Mouse (Mus musculus): ENCODE measurements around the gene Sec31b. TPM values are rescaled to one million over a fixed set of nuclear protein-coding genes. Genes with fewer than 3 reads are reported as not detected.

Sec31b gene
- not detected for polyA plus RNA-seq (2014; fragmentation: Illumina TruSeq; extraction: RNeasy Lipid Tissue Mini Kit (QIAGEN cat#74804); ENCODE audit: low read depth, low replicate concordance)

DNA sequence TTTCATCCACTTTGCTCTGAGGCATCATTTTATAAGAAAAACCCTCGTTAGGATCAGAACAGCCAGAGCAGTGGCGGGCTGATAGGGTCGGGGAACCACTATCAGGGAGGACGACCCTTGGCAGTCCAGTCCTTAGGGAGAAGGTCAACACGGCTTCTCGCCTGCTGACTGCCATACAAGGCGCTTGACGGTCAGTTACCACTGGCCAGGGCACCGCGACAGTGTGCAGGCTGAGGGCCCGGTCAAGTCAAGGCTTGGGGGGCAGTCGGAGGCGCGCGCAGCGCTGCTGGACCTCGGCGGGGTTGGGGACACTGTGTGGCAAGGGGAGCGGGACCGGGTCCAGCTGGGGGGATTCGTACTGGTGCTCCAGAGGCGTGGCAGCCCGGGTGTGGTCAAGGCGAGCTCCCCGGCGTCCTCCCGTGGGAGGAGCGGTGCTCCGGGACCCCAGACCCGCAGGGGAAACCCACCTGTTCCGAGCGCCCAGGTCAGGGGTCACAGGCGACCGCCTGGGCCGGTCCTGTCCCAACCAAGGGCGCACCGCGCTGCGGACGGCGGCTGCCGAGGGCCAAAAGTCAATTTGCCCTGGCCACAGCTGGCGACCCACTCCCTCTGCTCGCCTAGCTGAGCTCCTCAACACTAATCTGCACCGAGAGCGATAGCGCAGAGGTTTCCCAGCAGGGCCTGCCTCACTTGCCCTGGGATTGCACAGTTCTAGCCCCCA, at the start of gene Sec31b:
Gene Sec31b, minus strand, starts transcription at position 544 of the 721 bp plus-strand sequence.

DNA sequence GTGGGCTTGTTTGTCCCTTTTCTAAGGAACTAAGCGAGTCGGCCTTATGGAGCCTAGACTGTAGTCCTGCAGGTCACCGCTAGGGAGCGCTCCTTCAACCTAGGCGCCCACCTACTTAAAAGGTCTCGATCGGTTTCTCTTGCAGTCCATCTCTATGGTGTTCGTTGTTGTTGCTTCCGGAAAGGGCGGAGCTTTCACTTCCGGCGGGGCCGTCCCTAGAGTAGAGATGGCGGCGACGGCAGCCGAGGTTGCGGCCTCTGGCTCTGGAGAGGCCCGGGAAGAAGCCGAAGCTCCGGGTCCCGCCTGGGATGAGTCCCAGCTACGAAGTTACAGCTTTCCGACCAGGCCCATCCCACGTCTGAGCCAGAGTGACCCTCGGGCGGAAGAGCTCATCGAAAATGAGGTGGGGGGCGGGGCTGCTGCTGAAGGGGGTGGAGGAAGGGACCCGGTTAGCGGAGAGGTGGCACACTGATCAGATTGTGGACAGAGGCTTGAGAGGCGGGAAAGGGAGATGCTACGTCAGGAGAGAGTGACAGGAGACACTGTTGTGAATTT, 17.1 kb upstream of the Sec31b start, which contains the start of gene Hif1an:
Gene Hif1an, plus strand, starts transcription at position 199 of the 555 bp plus-strand sequence.

DNA sequence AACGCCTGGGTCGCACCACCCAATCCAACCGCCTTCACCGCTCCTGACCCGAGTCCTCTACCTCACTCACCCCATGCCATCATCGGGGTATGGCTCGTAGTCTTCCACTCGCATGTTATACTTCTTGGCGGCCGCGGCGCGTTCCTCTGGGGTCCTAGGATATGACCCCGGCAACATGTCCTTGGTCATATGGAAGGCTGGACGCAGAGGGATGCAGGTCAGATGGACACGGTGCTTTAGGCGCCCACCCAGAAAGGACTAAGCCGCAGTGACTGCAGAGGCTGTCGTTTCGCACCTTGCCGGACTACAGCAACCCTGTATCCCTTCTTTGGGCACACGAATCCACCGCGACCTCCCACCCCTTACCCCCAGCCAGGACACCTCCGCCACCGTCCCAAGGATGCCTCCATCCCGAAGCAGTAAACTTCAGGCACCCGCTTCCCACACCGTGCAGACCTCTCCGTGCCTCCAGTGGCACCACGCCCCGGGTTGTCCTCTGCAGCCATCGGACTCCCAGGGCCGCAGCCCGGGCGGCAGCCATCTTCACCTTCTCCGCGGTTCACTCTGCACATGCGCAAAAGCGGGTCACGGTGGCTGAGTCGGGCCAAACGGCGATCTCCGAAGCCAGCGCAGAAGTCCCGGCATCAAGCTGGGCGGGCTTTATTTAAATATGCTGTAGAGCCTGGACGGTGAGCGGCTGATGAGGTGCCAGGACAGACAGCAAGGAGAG, 9.4 kb upstream of the Sec31b start, which contains the start of gene Ndufb8:
Gene Ndufb8, minus strand, starts transcription at position 580 of the 730 bp plus-strand sequence.

DNA sequence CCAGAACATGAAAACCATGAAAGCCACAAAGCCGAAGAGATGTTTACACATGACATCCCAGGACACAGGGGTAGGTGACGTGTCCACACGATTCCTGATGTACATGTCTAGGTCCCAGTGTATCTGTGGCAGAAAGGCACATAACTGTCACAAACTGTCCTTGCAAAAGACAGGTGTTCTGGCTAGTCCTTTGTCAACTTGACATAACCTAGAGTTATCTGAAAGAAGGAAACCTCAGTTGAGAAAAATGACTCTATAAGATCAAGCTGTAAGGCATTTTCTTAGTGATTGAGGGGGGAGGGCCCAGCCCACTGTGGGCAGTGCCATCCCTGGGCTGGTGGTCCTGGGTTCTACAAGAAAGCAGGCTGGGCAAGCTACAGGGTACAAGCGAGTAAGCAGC, 7.1 kb upstream of the Sec31b start, which contains the start of gene Gm20538:
Gene Gm20538, minus strand, starts transcription at position 101 of the 400 bp plus-strand sequence.

DNA sequence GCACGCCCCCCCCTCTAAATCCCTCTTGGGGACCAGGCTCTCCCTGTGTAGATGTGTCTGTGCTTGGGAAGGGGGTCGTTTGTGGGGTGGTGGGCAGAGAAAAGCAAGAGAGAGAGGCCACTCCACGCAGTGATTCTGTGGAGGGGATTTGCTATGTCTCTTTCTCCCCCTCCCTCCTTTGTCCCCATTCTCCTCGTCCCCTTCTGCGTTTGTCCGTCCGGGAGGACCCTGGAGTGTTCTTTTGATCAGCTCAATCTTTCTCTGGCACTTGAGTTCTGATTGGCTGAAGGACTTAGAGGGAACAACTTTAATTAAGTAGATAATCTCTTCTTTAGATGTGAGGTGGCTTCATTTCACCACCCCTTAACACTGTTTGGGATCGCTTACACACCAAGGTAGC, 52.5 kb downstream of the Sec31b start, which contains the start of gene Wnt8b:
Gene Wnt8b, plus strand, starts transcription at position 345 of the 400 bp plus-strand sequence.

Other genes with a start within 250 kb of the Sec31b start
- gene Scd4, start 212.8 kb downstream of the Sec31b start, polyA plus RNA-seq (2014; fragmentation: Illumina TruSeq; extraction: RNeasy Lipid Tissue Mini Kit (QIAGEN cat#74804); ENCODE audit: low read depth, low replicate concordance) = 1.3 TPM
- 175 TPM for gene Scd1, start 138.0 kb downstream of the Sec31b start, polyA plus RNA-seq (2014; fragmentation: Illumina TruSeq; extraction: RNeasy Lipid Tissue Mini Kit (QIAGEN cat#74804); ENCODE audit: low read depth, low replicate concordance)
- 0.85 TPM for gene Wnt8b, start 52.4 kb downstream of the Sec31b start, polyA plus RNA-seq (2014; fragmentation: Illumina TruSeq; extraction: RNeasy Lipid Tissue Mini Kit (QIAGEN cat#74804); ENCODE audit: low read depth, low replicate concordance)
- gene Gm20538, start 7.0 kb upstream of the Sec31b start, polyA plus RNA-seq (2014; fragmentation: Illumina TruSeq; extraction: RNeasy Lipid Tissue Mini Kit (QIAGEN cat#74804); ENCODE audit: low read depth, low replicate concordance) = not detected
- 60.5 TPM for gene Ndufb8, start 9.6 kb upstream of the Sec31b start, polyA plus RNA-seq (2014; fragmentation: Illumina TruSeq; extraction: RNeasy Lipid Tissue Mini Kit (QIAGEN cat#74804); ENCODE audit: low read depth, low replicate concordance)
- 18.4 TPM for gene Hif1an, start 17.0 kb upstream of the Sec31b start, polyA plus RNA-seq (2014; fragmentation: Illumina TruSeq; extraction: RNeasy Lipid Tissue Mini Kit (QIAGEN cat#74804); ENCODE audit: low read depth, low replicate concordance)
- not detected for gene Pax2, start 210.2 kb upstream of the Sec31b start, polyA plus RNA-seq (2014; fragmentation: Illumina TruSeq; extraction: RNeasy Lipid Tissue Mini Kit (QIAGEN cat#74804); ENCODE audit: low read depth, low replicate concordance)